Mouse (Mus musculus) E14TG2a.4 (cell line): ENCODE data around the gene Rpl28.

Experiments used
- H3K27me3 ChIP-seq: 2 replicates; pipeline ENCODE4 v1.6.1; 2014; ENCODE audit warnings: low read length, control low read depth; ENCODE audit not compliant: insufficient read depth
- H3K36me3 ChIP-seq: 2 replicates; pipeline ENCODE4 v1.6.1; 2014; ENCODE audit warnings: low read length, control low read depth; ENCODE audit not compliant: insufficient read depth
- H3K4me1 ChIP-seq: replicated peaks from 2 replicates; pipeline ENCODE4 v1.6.1; 2014; ENCODE audit warnings: low read depth, low read length, control low read depth
- H3K4me3 ChIP-seq: replicated peaks from 2 replicates; pipeline ENCODE4 v1.5.1; 2014; ENCODE audit warnings: mild to moderate bottlenecking, low read length
- H3K9me3 ChIP-seq: 2 replicates; pipeline ENCODE4 v1.6.1; 2014; ENCODE audit warnings: low read length, control low read depth
- CTCF ChIP-seq: conservative IDR thresholded peaks from 2 replicates; pipeline ENCODE4 v1.5.1; 2014; ENCODE audit warnings: low read length
- NANOG ChIP-seq: IDR thresholded peaks from 2 replicates; pipeline ENCODE4 v1.6.1; 2014; ENCODE audit warnings: borderline replicate concordance, low read length, mixed read lengths
- POU5F1 ChIP-seq: IDR thresholded peaks from 2 replicates; pipeline ENCODE4 v1.6.1; 2014; ENCODE audit warnings: low read length, borderline replicate concordance

The Rpl28 gene

GRCm38 (mm10) chr7:4837639-4838038 is 45.0 kb downstream of the Rpl28 start:
- H3K4me3 ChIP-seq: no peak overlapping the region
- H3K36me3 ChIP-seq: peaks cover 10% of the 10 kb centered on the region
- TF ChIP-seq POU5F1 (no peak), NANOG (no peak), CTCF (no peak)

GRCm38 (mm10) chr7:4842077-4842476 is 49.4 kb downstream of the Rpl28 start:
- no peak for TF ChIP-seq POU5F1
- no peak for TF ChIP-seq NANOG
- no peak for TF ChIP-seq CTCF

More at GRCm38 (mm10) chr7:4837639-4838038, 45.0 kb downstream of the Rpl28 start:
- no peaks in the 10 kb centered on the region for H3K9me3 ChIP-seq
- peaks cover 53% of the 10 kb centered on the region for H3K4me1 ChIP-seq
- peaks cover 50% of the 10 kb centered on the region for H3K27me3 ChIP-seq

GRCm38 (mm10) chr7:4842634-4843131 is 50.0 kb downstream of the Rpl28 start:
- H3K4me3 ChIP-seq: peak overlapping the region; percentile 89
- peaks cover 54% of the 10 kb centered on the region for H3K4me1 ChIP-seq
- H3K27me3 ChIP-seq: peaks cover 25% of the 10 kb centered on the region
- H3K9me3 ChIP-seq: no peaks in the 10 kb centered on the region
- no peak for TF ChIP-seq NANOG
- no peak for TF ChIP-seq POU5F1
- no peak for TF ChIP-seq CTCF
- H3K36me3 ChIP-seq: no peaks in the 10 kb centered on the region

More at GRCm38 (mm10) chr7:4842077-4842476, 49.4 kb downstream of the Rpl28 start:
- Histone ChIP-seq H3K36me3 (no peaks in the 10 kb centered on the region), H3K4me1 (peaks cover 60% of the 10 kb centered on the region), H3K4me3 (peak overlapping the region; percentile 89), H3K27me3 (peaks cover 31% of the 10 kb centered on the region), H3K9me3 (no peaks in the 10 kb centered on the region)

- H3K9me3 ChIP-seq: no peaks in the 10 kb centered on the region
- peak overlapping the region; percentile 89 for H3K4me3 ChIP-seq
- peaks cover 51% of the 10 kb centered on the region for H3K4me1 ChIP-seq
- H3K36me3 ChIP-seq: no peaks in the 10 kb centered on the region
- peaks cover 20% of the 10 kb centered on the region for H3K27me3 ChIP-seq
- TF ChIP-seq POU5F1: no peak
Measured at GRCm38 (mm10) chr7:4843604-4844244, 51.0 kb downstream of the Rpl28 start.

- TF ChIP-seq CTCF (no peak), NANOG (no peak)
- peaks cover 51% of the 10 kb centered on the region for H3K4me1 ChIP-seq
- no peaks in the 10 kb centered on the region for H3K9me3 ChIP-seq
- H3K36me3 ChIP-seq: no peaks in the 10 kb centered on the region
- H3K27me3 ChIP-seq: peaks cover 18% of the 10 kb centered on the region
- peak within 1 kb of the TSS; percentile 89 for H3K4me3 ChIP-seq
Measured at GRCm38 (mm10) chr7:4844245-4844916, 51.7 kb downstream of the Rpl28 start, which contains the start of gene Shisa7. TSS of gene Shisa7 (minus strand) at chr7:4844696.
